Mouse (Mus musculus): Measurements from ENCODE around the gene Ikbip. TPM values are rescaled to one million over a fixed set of nuclear protein-coding genes. Genes with fewer than 3 reads are reported as not detected.

Gene Ikbip
- 15.0 and 19.7 TPM in 2 replicates for polyA plus RNA-seq (2016; fragmentation: Nextera tagmentation; extraction: Ambion mirVana)

- under 1% methylated on average over 85 of the region's 87 CpGs for WGBS
- Histone ChIP-seq H3K4me3 (peak within 1 kb of the TSS; percentile 89), H3K4me1 (no peaks in the 10 kb centered on the region), H3K27me3 (ENCODE audit: low read depth, poor library complexity, severe bottlenecking) (no peaks in the 10 kb centered on the region), H3K36me3 (peaks cover 18% of the 10 kb centered on the region), H3K9me3 (replicated peaks) (no peaks in the 10 kb centered on the region), H3K27ac (peak within 1 kb of the TSS; percentile 93)
- DNase-seq (ENCODE audit: low spot score), result peak; percentile 100
Observed at GRCm38 (mm10) chr10:91082550-91083392, at the start of gene Ikbip, which contains the start of gene Apaf1. Gene Ikbip, plus strand, starts transcription at chr10:91082940. Gene Apaf1, minus strand, starts transcription at chr10:91082770.

GRCm38 (mm10) chr10:91033942-91034341, 48.8 kb upstream of the Ikbip start:
- no peaks in the 10 kb centered on the region for H3K27me3 ChIP-seq (ENCODE audit: low read depth, poor library complexity, severe bottlenecking)
- 29% methylated on average over 8 of the region's 8 CpGs for WGBS

GRCm38 (mm10) chr10:91049696-91050095, 33.0 kb upstream of the Ikbip start:
- Histone ChIP-seq H3K4me1 (no peaks in the 10 kb centered on the region), H3K27ac (no peak overlapping the region), H3K36me3 (peaks cover 81% of the 10 kb centered on the region), H3K9me3 (replicated peaks) (no peaks in the 10 kb centered on the region), H3K4me3 (no peak overlapping the region), H3K27me3 (ENCODE audit: low read depth, poor library complexity, severe bottlenecking) (no peaks in the 10 kb centered on the region)
- 94% methylated on average over 4 of the region's 4 CpGs for WGBS
- no peak for DNase-seq (ENCODE audit: low spot score)

More at GRCm38 (mm10) chr10:91033942-91034341, 48.8 kb upstream of the Ikbip start:
- Histone ChIP-seq H3K27ac (no peak overlapping the region), H3K9me3 (replicated peaks) (no peaks in the 10 kb centered on the region), H3K36me3 (peaks cover 37% of the 10 kb centered on the region), H3K4me3 (no peak overlapping the region), H3K4me1 (no peaks in the 10 kb centered on the region)
- peak; percentile 83 for DNase-seq (ENCODE audit: low spot score)

GRCm38 (mm10) chr10:91051156-91051555, 31.6 kb upstream of the Ikbip start:
- Histone ChIP-seq H3K27ac (no peak overlapping the region), H3K4me1 (no peaks in the 10 kb centered on the region), H3K4me3 (no peak overlapping the region), H3K27me3 (ENCODE audit: low read depth, poor library complexity, severe bottlenecking) (no peaks in the 10 kb centered on the region), H3K9me3 (replicated peaks) (no peaks in the 10 kb centered on the region), H3K36me3 (peaks cover 80% of the 10 kb centered on the region)
- DNase-seq (ENCODE audit: low spot score), result no peak
- 95% methylated on average over 3 of the region's 3 CpGs for WGBS

GRCm38 (mm10) chr10:91052734-91053133, 30.0 kb upstream of the Ikbip start:
- H3K9me3 ChIP-seq (replicated peaks), result no peaks in the 10 kb centered on the region
- H3K36me3 ChIP-seq, result peaks cover 68% of the 10 kb centered on the region
- no peak overlapping the region for H3K4me3 ChIP-seq
- no peak for DNase-seq (ENCODE audit: low spot score)
- no peaks in the 10 kb centered on the region for H3K4me1 ChIP-seq
- no peaks in the 10 kb centered on the region for H3K27me3 ChIP-seq (ENCODE audit: low read depth, poor library complexity, severe bottlenecking)
- H3K27ac ChIP-seq, result no peak overlapping the region

- Histone ChIP-seq H3K4me1 (no peaks in the 10 kb centered on the region), H3K36me3 (peaks cover 69% of the 10 kb centered on the region), H3K9me3 (replicated peaks) (no peaks in the 10 kb centered on the region), H3K27me3 (ENCODE audit: low read depth, poor library complexity, severe bottlenecking) (no peaks in the 10 kb centered on the region), H3K4me3 (no peak overlapping the region), H3K27ac (no peak overlapping the region)
- WGBS, result 44% methylated on average over 5 of the region's 5 CpGs
- DNase-seq (ENCODE audit: low spot score), result no peak
Observed at GRCm38 (mm10) chr10:91060742-91061141, 22.0 kb upstream of the Ikbip start.

- Histone ChIP-seq H3K4me3 (no peak overlapping the region), H3K27me3 (ENCODE audit: low read depth, poor library complexity, severe bottlenecking) (no peaks in the 10 kb centered on the region), H3K9me3 (replicated peaks) (no peaks in the 10 kb centered on the region), H3K27ac (no peak overlapping the region), H3K4me1 (no peaks in the 10 kb centered on the region), H3K36me3 (peaks cover 85% of the 10 kb centered on the region)
- DNase-seq (ENCODE audit: low spot score), result no peak
- 91% methylated on average over 6 of the region's 6 CpGs for WGBS
Observed at GRCm38 (mm10) chr10:91062355-91062754, 20.4 kb upstream of the Ikbip start.

GRCm38 (mm10) chr10:91071768-91072167, 11.0 kb upstream of the Ikbip start:
- Histone ChIP-seq H3K27me3 (ENCODE audit: low read depth, poor library complexity, severe bottlenecking) (no peaks in the 10 kb centered on the region), H3K4me3 (no peak overlapping the region), H3K9me3 (replicated peaks) (no peaks in the 10 kb centered on the region), H3K27ac (no peak overlapping the region), H3K36me3 (peaks cover 59% of the 10 kb centered on the region), H3K4me1 (no peaks in the 10 kb centered on the region)
- no peak for DNase-seq (ENCODE audit: low spot score)
- 77% methylated on average over 1 of the region's 1 CpGs for WGBS

GRCm38 (mm10) chr10:91073345-91073744, 9.4 kb upstream of the Ikbip start:
- no peak for DNase-seq (ENCODE audit: low spot score)
- H3K9me3 ChIP-seq (replicated peaks), result no peaks in the 10 kb centered on the region
- H3K27me3 ChIP-seq (ENCODE audit: low read depth, poor library complexity, severe bottlenecking), result no peaks in the 10 kb centered on the region
- H3K36me3 ChIP-seq, result peaks cover 62% of the 10 kb centered on the region
- H3K4me1 ChIP-seq, result no peaks in the 10 kb centered on the region
- WGBS, result 92% methylated on average over 3 of the region's 3 CpGs
- H3K4me3 ChIP-seq, result no peak overlapping the region
- no peak overlapping the region for H3K27ac ChIP-seq

GRCm38 (mm10) chr10:91076667-91077066, 6.1 kb upstream of the Ikbip start:
- no peaks in the 10 kb centered on the region for H3K27me3 ChIP-seq (ENCODE audit: low read depth, poor library complexity, severe bottlenecking)
- peaks cover 61% of the 10 kb centered on the region for H3K36me3 ChIP-seq
- no peak overlapping the region for H3K27ac ChIP-seq
- no peak overlapping the region for H3K4me3 ChIP-seq
- no peaks in the 10 kb centered on the region for H3K9me3 ChIP-seq (replicated peaks)
- no peak for DNase-seq (ENCODE audit: low spot score)
- WGBS, result 87% methylated on average over 2 of the region's 2 CpGs
- no peaks in the 10 kb centered on the region for H3K4me1 ChIP-seq

GRCm38 (mm10) chr10:91080540-91080939, 2.2 kb upstream of the Ikbip start:
- H3K36me3 ChIP-seq, result peaks cover 40% of the 10 kb centered on the region
- 90% methylated on average over 5 of the region's 5 CpGs for WGBS
- H3K4me1 ChIP-seq, result no peaks in the 10 kb centered on the region
- H3K27me3 ChIP-seq (ENCODE audit: low read depth, poor library complexity, severe bottlenecking), result no peaks in the 10 kb centered on the region
- no peaks in the 10 kb centered on the region for H3K9me3 ChIP-seq (replicated peaks)
- no peak for DNase-seq (ENCODE audit: low spot score)
- no peak overlapping the region for H3K4me3 ChIP-seq
- H3K27ac ChIP-seq, result no peak overlapping the region

- WGBS, result under 1% methylated on average over 27 of the region's 27 CpGs
- Histone ChIP-seq H3K4me1 (no peaks in the 10 kb centered on the region), H3K9me3 (replicated peaks) (no peaks in the 10 kb centered on the region), H3K27me3 (ENCODE audit: low read depth, poor library complexity, severe bottlenecking) (no peaks in the 10 kb centered on the region), H3K4me3 (peak overlapping the region; percentile 89), H3K36me3 (peaks cover 26% of the 10 kb centered on the region), H3K27ac (peak overlapping the region; percentile 93)
- DNase-seq (ENCODE audit: low spot score), result no peak
Observed at GRCm38 (mm10) chr10:91081959-91082507, 707 bp upstream of the Ikbip start.

- peaks cover 11% of the 10 kb centered on the region for H3K36me3 ChIP-seq
- WGBS, result 57% methylated on average over 12 of the region's 12 CpGs
Observed at GRCm38 (mm10) chr10:91083393-91083927, 720 bp downstream of the Ikbip start.

More at GRCm38 (mm10) chr10:91083393-91083927, 720 bp downstream of the Ikbip start:
- H3K27ac ChIP-seq, result peak overlapping the region; percentile 93
- no peak for DNase-seq (ENCODE audit: low spot score)
- H3K9me3 ChIP-seq (replicated peaks), result no peaks in the 10 kb centered on the region
- no peaks in the 10 kb centered on the region for H3K4me1 ChIP-seq
- H3K27me3 ChIP-seq (ENCODE audit: low read depth, poor library complexity, severe bottlenecking), result no peaks in the 10 kb centered on the region
- H3K4me3 ChIP-seq, result peak overlapping the region; percentile 89

All from limb, embryonic 10.5 days (tissue).